Mouse (Mus musculus) hindbrain, embryonic 12.5 days (tissue): ENCODE measurements around the gene Nos1. TPM values are rescaled to one million over a fixed set of nuclear protein-coding genes. Genes with fewer than 3 reads are reported as not detected.

Experiments
- ATAC-seq: fragments of 200-750 bp; cut with Nextera tagmentation; 2 replicates; pipeline ENCODE4 v1.8.0; 2017; ENCODE audit warnings: moderate TSS enrichment; ENCODE audit not compliant: low FRiP score
- H3K27ac ChIP-seq: fragments of 300-500 bp; sonication (generic); 2 replicates; pipeline ENCODE4 v1.5.1; 2016; ENCODE audit warnings: mild to moderate bottlenecking
- H3K27me3 ChIP-seq: fragments of 300-500 bp; sonication (generic); 2 replicates; pipeline ENCODE4 v1.6.1; 2016; ENCODE audit warnings: mild to moderate bottlenecking
- H3K36me3 ChIP-seq: fragments of 300-500 bp; sonication (generic); 2 replicates; pipeline ENCODE4 v1.6.1; 2016; ENCODE audit warnings: mild to moderate bottlenecking
- H3K4me1 ChIP-seq: fragments of 300-500 bp; sonication (generic); 2 replicates; pipeline ENCODE4 v1.6.1; 2016
- H3K4me2 ChIP-seq: fragments of 300-500 bp; sonication (generic); replicated peaks from 2 replicates; pipeline ENCODE4 v1.6.1; 2016; ENCODE audit warnings: mild to moderate bottlenecking
- H3K4me3 ChIP-seq: fragments of 300-500 bp; sonication (generic); 2 replicates; pipeline ENCODE4 v1.5.1; 2016; ENCODE audit warnings: mild to moderate bottlenecking
- H3K9ac ChIP-seq: fragments of 300-500 bp; sonication (generic); 2 replicates; pipeline ENCODE4 v1.6.1; 2016; ENCODE audit warnings: mild to moderate bottlenecking, moderate library complexity
- H3K9me3 ChIP-seq: fragments of 300-500 bp; sonication (generic); replicated peaks from 2 replicates; pipeline ENCODE4 v1.6.1; 2016; ENCODE audit warnings: mild to moderate bottlenecking
- WGBS: fragments of 180-500 bp; shearing (Covaris S2); methylation state at CpG from one replicate; pipeline ENCODE4 v1.1.7; 2016; 5-methylcytosine and 5-hydroxymethylcytosine counted together
- polyA plus RNA-seq: library from polyadenylated mRNA; unstranded; fragments of >200 nt; fragmentation: Nextera tagmentation; extraction: Ambion mirVana; gene quantifications from 2 replicates; pipeline ENCODE4 v1.2.1, GENCODE M21; 2016

Nos1 gene
- polyA plus RNA-seq, 1 experiment from 2014 or later: 0.99 TPM

- no peaks in the 10 kb centered on the region for H3K27me3 ChIP-seq
- peak within 1 kb of the TSS; percentile 99 for H3K9ac ChIP-seq
- ATAC-seq: peak; percentile 91
Measured at GRCm38 (mm10) chr5:117976657-117977500, 196.0 kb downstream of the Nos1 start, which contains the start of gene Fbxo21. Gene Fbxo21 (plus strand): TSS chr5:117976730.

DNA sequence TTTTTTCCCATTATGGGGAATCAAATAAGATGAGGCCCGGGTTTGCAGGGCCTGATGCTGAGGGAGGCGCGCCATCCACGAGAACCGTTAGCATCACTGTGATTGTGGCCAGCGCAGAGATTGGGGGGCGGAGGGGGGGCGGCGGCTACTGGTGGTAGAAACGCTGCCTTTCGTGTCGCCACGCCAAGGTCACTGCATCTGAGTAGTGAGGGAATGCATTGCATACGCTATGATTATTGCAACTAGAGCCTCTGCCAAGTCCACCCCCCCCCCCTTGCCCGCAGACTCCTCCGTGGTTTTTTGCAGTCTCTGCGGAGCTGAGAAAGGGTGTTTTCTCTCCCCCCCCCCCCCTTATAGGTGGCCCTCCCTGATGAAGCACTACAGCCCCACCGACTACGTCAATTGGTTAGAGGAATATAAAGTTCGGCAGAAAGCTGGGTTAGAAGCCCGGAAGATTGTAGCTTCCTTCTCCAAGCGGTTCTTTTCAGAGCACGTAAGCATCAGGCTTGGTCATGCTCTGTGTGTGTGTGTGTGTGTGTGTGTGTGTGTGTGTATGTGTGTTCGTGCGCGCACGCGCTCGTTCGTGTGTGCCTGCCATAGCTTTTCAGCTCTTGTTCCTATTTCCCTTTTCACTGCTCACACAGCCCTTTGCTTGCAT is 196.8 kb downstream of the Nos1 start:
- H3K36me3 ChIP-seq: peaks cover 36% of the 10 kb centered on the region
- ATAC-seq: peak; percentile 17
- H3K9me3 ChIP-seq: no peaks in the 10 kb centered on the region
- peak overlapping the region; percentile 78 for H3K4me2 ChIP-seq
- H3K4me1 ChIP-seq: peaks cover 23% of the 10 kb centered on the region
- peak overlapping the region; percentile 92 for H3K27ac ChIP-seq
- H3K27me3 ChIP-seq: no peaks in the 10 kb centered on the region
- H3K9ac ChIP-seq: peak overlapping the region; percentile 99
- WGBS: 2% methylated on average over 24 of the region's 30 CpGs
- peak overlapping the region; percentile 98 for H3K4me3 ChIP-seq

More at GRCm38 (mm10) chr5:117976657-117977500, 196.0 kb downstream of the Nos1 start, which contains the start of gene Fbxo21:
- WGBS: under 1% methylated on average over 78 of the region's 88 CpGs
- H3K36me3 ChIP-seq: peaks cover 28% of the 10 kb centered on the region
- H3K4me1 ChIP-seq: peaks cover 23% of the 10 kb centered on the region
- H3K4me2 ChIP-seq: peak within 1 kb of the TSS; percentile 78
- H3K9me3 ChIP-seq: no peaks in the 10 kb centered on the region
- H3K27ac ChIP-seq: peak within 1 kb of the TSS; percentile 92
- peak within 1 kb of the TSS; percentile 98 for H3K4me3 ChIP-seq

GRCm38 (mm10) chr5:117978159-117978697 is 197.4 kb downstream of the Nos1 start:
- Histone ChIP-seq H3K27me3 (no peaks in the 10 kb centered on the region), H3K4me3 (peak overlapping the region; percentile 98), H3K9me3 (no peaks in the 10 kb centered on the region), H3K27ac (peak overlapping the region; percentile 92), H3K36me3 (peaks cover 42% of the 10 kb centered on the region), H3K9ac (peak overlapping the region; percentile 99), H3K4me2 (peak overlapping the region; percentile 78), H3K4me1 (peaks cover 25% of the 10 kb centered on the region)
- WGBS: 49% methylated on average over 17 of the region's 17 CpGs
- peak; percentile 10; the same call in 1 of the 2 replicates for ATAC-seq

GRCm38 (mm10) chr5:117979082-117979481 is 198.2 kb downstream of the Nos1 start:
- WGBS: 67% methylated on average over 5 of the region's 5 CpGs
- peak overlapping the region; percentile 78; the same call in 1 of the 2 replicates for H3K4me2 ChIP-seq
- no peaks in the 10 kb centered on the region for H3K27me3 ChIP-seq
- no peak overlapping the region for H3K4me3 ChIP-seq
- H3K9me3 ChIP-seq: no peaks in the 10 kb centered on the region
- no peak for ATAC-seq
- no peak overlapping the region for H3K27ac ChIP-seq
- peaks cover 29% of the 10 kb centered on the region for H3K4me1 ChIP-seq
- H3K36me3 ChIP-seq: peaks cover 46% of the 10 kb centered on the region
- 0 out of 2 replicates have a peak overlapping the region, but pooled peaks have one; percentile 8 for H3K9ac ChIP-seq

DNA sequence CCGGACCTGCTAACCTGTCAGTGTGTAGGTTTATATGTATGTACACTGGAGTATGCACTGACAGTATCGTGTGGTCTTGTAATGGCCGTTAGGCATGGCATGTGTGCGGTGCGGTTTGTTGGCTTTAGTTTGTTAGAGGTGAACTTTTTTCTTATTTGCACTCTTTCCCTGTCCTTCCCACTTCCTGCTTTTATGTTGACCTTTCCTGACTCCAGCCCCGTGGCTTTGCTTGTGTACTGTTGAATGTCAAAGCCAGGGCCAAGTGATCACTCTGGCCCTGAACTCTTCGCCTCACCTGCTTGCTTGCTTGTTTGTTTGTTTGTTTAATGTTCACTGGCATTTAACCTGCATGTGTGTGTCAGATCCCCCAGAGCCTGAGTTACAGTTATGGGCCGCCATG is 200.1 kb downstream of the Nos1 start:
- Histone ChIP-seq H3K4me1 (peaks cover 29% of the 10 kb centered on the region), H3K27me3 (no peaks in the 10 kb centered on the region), H3K9ac (no peak overlapping the region), H3K4me2 (no peak overlapping the region), H3K36me3 (peaks cover 59% of the 10 kb centered on the region), H3K4me3 (no peak overlapping the region), H3K9me3 (no peaks in the 10 kb centered on the region), H3K27ac (no peak overlapping the region)
- 92% methylated on average over 8 of the region's 8 CpGs for WGBS
- no peak for ATAC-seq

GRCm38 (mm10) chr5:117981943-117982342 is 201.1 kb downstream of the Nos1 start:
- ATAC-seq: no peak
- Histone ChIP-seq H3K4me3 (no peak overlapping the region), H3K4me2 (no peak overlapping the region), H3K9ac (no peak overlapping the region), H3K27ac (no peak overlapping the region), H3K9me3 (no peaks in the 10 kb centered on the region), H3K27me3 (no peaks in the 10 kb centered on the region), H3K36me3 (peaks cover 69% of the 10 kb centered on the region), H3K4me1 (peaks cover 29% of the 10 kb centered on the region)
- WGBS: 86% methylated on average over 5 of the region's 5 CpGs

DNA sequence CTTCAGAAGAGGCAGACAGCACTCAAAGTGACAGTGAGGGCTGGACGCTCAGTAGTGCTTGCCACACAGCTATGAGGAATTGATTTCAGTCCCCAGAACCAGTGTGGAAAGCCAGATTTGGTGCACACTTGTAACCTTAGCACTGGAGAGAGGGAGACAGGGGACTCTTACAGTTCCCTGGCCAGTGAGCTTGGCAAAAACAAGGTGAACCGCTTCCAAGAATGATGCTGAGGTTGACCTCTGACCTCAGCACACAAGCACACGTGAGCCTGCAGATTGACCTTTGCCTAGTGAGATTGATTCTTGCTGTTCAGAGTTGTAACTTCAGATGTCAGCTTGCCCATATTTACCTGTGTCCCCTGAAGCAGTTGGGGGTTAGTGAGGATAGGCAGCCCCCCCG is 205.5 kb downstream of the Nos1 start:
- H3K9ac ChIP-seq: no peak overlapping the region
- no peak for ATAC-seq
- H3K9me3 ChIP-seq: no peaks in the 10 kb centered on the region
- no peaks in the 10 kb centered on the region for H3K27me3 ChIP-seq
- H3K27ac ChIP-seq: no peak overlapping the region
- no peak overlapping the region for H3K4me2 ChIP-seq
- H3K36me3 ChIP-seq: peaks cover 89% of the 10 kb centered on the region
- H3K4me1 ChIP-seq: peaks cover 6% of the 10 kb centered on the region
- 58% methylated on average over 4 of the region's 4 CpGs for WGBS
- no peak overlapping the region for H3K4me3 ChIP-seq

- WGBS: 96% methylated on average over 3 of the region's 3 CpGs
- H3K9me3 ChIP-seq: no peaks in the 10 kb centered on the region
- H3K9ac ChIP-seq: no peak overlapping the region
- H3K4me3 ChIP-seq: no peak overlapping the region
- H3K4me1 ChIP-seq: peaks cover 6% of the 10 kb centered on the region
- ATAC-seq: no peak
- H3K4me2 ChIP-seq: no peak overlapping the region
- no peaks in the 10 kb centered on the region for H3K27me3 ChIP-seq
- no peak overlapping the region for H3K27ac ChIP-seq
- H3K36me3 ChIP-seq: peaks cover 89% of the 10 kb centered on the region
Measured at GRCm38 (mm10) chr5:117987891-117988290, 207.1 kb downstream of the Nos1 start.

- no peak overlapping the region for H3K9ac ChIP-seq
- peaks cover 3% of the 10 kb centered on the region for H3K4me1 ChIP-seq
- peaks cover 89% of the 10 kb centered on the region for H3K36me3 ChIP-seq
- no peak overlapping the region for H3K27ac ChIP-seq
- 89% methylated on average over 9 of the region's 9 CpGs for WGBS
- H3K4me3 ChIP-seq: no peak overlapping the region
- no peaks in the 10 kb centered on the region for H3K27me3 ChIP-seq
- H3K4me2 ChIP-seq: no peak overlapping the region
- ATAC-seq: no peak
- H3K9me3 ChIP-seq: no peaks in the 10 kb centered on the region
Measured at GRCm38 (mm10) chr5:117988367-117988766, 207.5 kb downstream of the Nos1 start.

- Histone ChIP-seq H3K9ac (no peak overlapping the region), H3K4me3 (no peak overlapping the region), H3K4me1 (no peaks in the 10 kb centered on the region), H3K27me3 (no peaks in the 10 kb centered on the region), H3K4me2 (no peak overlapping the region), H3K36me3 (peaks cover 98% of the 10 kb centered on the region), H3K9me3 (no peaks in the 10 kb centered on the region), H3K27ac (no peak overlapping the region)
- ATAC-seq: no peak
- 92% methylated on average over 6 of the region's 6 CpGs for WGBS
Measured at GRCm38 (mm10) chr5:117989773-117990172, 208.9 kb downstream of the Nos1 start.

DNA sequence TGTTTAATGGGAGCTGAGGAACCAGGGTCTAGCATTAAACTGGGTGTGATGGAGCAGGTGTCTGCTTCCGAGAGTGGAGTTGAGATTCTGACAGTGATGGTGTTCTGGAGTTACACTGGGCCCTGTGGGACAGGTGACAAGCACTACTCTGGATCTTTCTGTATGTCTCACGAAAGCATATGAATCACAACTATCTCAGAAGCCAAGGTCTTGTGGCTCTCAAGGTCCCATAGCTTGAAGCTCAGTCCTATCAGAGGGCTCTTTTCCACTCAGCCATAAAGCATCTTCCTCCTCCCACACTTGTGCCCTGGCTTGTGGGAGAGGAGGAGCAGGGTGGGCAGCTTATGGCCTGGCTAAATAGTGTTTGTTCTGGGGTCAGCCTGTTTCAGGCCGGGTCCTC is 210.1 kb downstream of the Nos1 start:
- H3K27ac ChIP-seq: no peak overlapping the region
- H3K4me1 ChIP-seq: no peaks in the 10 kb centered on the region
- H3K36me3 ChIP-seq: peaks cover 99% of the 10 kb centered on the region
- H3K9me3 ChIP-seq: no peaks in the 10 kb centered on the region
- H3K27me3 ChIP-seq: no peaks in the 10 kb centered on the region
- H3K4me3 ChIP-seq: no peak overlapping the region
- H3K4me2 ChIP-seq: no peak overlapping the region
- WGBS: 90% methylated on average over 3 of the region's 3 CpGs
- no peak overlapping the region for H3K9ac ChIP-seq
- ATAC-seq: no peak

DNA sequence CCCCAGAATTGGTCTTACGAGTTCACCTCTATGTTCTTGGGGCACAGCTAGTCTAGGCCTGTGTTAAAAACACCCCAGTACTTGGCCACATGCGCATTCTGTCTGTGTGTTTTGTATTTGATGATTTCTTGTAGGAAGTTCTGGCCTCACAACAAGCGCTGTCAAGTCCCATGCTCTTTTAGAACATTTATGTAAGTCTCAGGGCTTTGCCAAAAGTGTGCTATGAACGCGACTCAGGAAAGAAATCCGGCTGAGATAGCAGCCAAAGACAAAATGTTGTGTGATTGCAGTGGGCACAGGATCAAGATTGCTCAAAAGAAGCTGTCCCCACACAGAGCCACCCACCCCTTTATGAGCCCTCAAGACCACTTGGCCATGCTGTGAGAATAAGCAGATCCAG is 212.7 kb downstream of the Nos1 start:
- Histone ChIP-seq H3K4me3 (no peak overlapping the region), H3K27ac (no peak overlapping the region), H3K36me3 (peaks cover 97% of the 10 kb centered on the region), H3K9ac (no peak overlapping the region), H3K4me1 (no peaks in the 10 kb centered on the region; the same call in 1 of the 2 replicates), H3K27me3 (no peaks in the 10 kb centered on the region), H3K4me2 (no peak overlapping the region), H3K9me3 (no peaks in the 10 kb centered on the region)
- WGBS: 96% methylated on average over 6 of the region's 6 CpGs
- no peak for ATAC-seq
